Mouse (Mus musculus): ENCODE data around the gene Urgcp.

DNA sequence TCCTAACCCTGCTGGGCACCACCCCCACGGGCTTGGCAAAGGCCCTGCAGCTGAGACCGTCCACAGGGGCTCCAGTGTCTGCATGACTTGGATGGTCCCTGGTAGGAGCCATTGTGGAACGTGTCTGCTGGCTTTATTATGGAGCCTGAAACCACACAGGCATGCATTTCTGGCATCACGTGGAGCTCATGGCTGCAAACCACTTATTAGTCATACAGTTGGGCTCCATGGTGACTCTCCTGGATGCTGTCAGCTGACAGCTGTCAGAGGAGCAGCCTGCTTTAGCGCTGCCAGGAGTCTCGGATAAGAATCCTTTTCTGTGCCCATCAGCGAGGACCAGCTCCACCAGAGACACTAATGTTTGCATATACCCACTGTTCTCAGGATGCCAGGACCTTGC, 33.5 kb upstream of the Urgcp start:
- TF ChIP-seq CTCF (IDR thresholded peaks at IDR 0.05; ENCODE audit: low read depth) = no peak
- TF ChIP-seq EP300 (IDR thresholded peaks at IDR 0.05; ENCODE audit: low read depth) = no peak
